Mouse (Mus musculus) testis, adult 2 months (tissue): ENCODE measurements around the gene Fam171a1.

Experiments used
- CTCF ChIP-seq: fragments of 200-500 bp; IDR thresholded peaks from 2 replicates; pipeline ENCODE4 v1.5.1; 2012; ENCODE audit warnings: low read depth, mild to moderate bottlenecking, inconsistent platforms, low read length, moderate library complexity; ENCODE audit not compliant: control insufficient read depth, insufficient read depth, insufficient replicate concordance
- POLR2A ChIP-seq: fragments of 200-500 bp; IDR thresholded peaks from 2 replicates; pipeline ENCODE4 v1.6.1; 2012; ENCODE audit warnings: low read depth, mild to moderate bottlenecking, inconsistent platforms, low read length, moderate library complexity; ENCODE audit not compliant: control insufficient read depth

- TF ChIP-seq CTCF (no peak), POLR2A (no peak)
Observed at GRCm38 (mm10) chr2:3251309-3251708, 137.3 kb downstream of the Fam171a1 start.
